Mouse (Mus musculus) kidney, embryonic 16.5 days (tissue): ENCODE measurements around the gene Jmjd8. TPM values are rescaled to one million over a fixed set of nuclear protein-coding genes. Genes with fewer than 3 reads are reported as not detected.
A peak's percentile ranks its signal among the peaks of the same experiment; 100 is the strongest.

ENCODE experiments used
- ATAC-seq: fragments of 200-750 bp; cut with Nextera tagmentation; 2 replicates; pipeline ENCODE4 v1.8.0; 2017; ENCODE audit warnings: moderate TSS enrichment; ENCODE audit not compliant: low FRiP score, low TSS enrichment
- H3K27ac ChIP-seq: fragments of 300-500 bp; sonication (generic); 2 replicates; pipeline ENCODE4 v1.5.1; 2014; ENCODE audit warnings: low read length
- H3K27me3 ChIP-seq: fragments of 300-500 bp; sonication (generic); 2 replicates; pipeline ENCODE4 v1.6.1; 2014; ENCODE audit warnings: low read length, control low read depth, mixed read lengths; ENCODE audit not compliant: insufficient read depth
- H3K36me3 ChIP-seq: fragments of 300-500 bp; sonication (generic); 2 replicates; pipeline ENCODE4 v1.6.1; 2014; ENCODE audit warnings: low read length, control low read depth, mixed read lengths; ENCODE audit not compliant: insufficient read depth
- H3K4me1 ChIP-seq: fragments of 300-500 bp; sonication (generic); 2 replicates; pipeline ENCODE4 v1.6.1; 2014; ENCODE audit warnings: low read length, control low read depth, mixed read lengths; ENCODE audit not compliant: insufficient read depth
- H3K4me2 ChIP-seq: fragments of 300-500 bp; sonication (generic); replicated peaks from 2 replicates; pipeline ENCODE4 v1.6.1; 2014; ENCODE audit warnings: low read depth, low read length
- H3K4me3 ChIP-seq: fragments of 300-500 bp; sonication (generic); 2 replicates; pipeline ENCODE4 v1.5.1; 2014; ENCODE audit warnings: mild to moderate bottlenecking, low read length
- H3K9ac ChIP-seq: fragments of 300-500 bp; sonication (generic); replicated peaks from 2 replicates; pipeline ENCODE4 v1.6.1; 2014; ENCODE audit warnings: low read length
- H3K9me3 ChIP-seq: fragments of 300-500 bp; sonication (generic); 2 replicates; pipeline ENCODE4 v1.6.1; 2016; ENCODE audit warnings: low read length, control low read depth
- WGBS: fragments of 180-500 bp; shearing (Covaris S2); extraction: QIAGEN DNeasy Blood & Tissue Kit; methylation state at CpG from one replicate; pipeline ENCODE4 v1.1.7; 2014; 5-methylcytosine and 5-hydroxymethylcytosine counted together
- polyA plus RNA-seq: library from polyadenylated mRNA; unstranded; fragments of >200 nt; fragmentation: Nextera tagmentation; extraction: Ambion mirVana; gene quantifications from 2 replicates; pipeline ENCODE4 v1.2.1, GENCODE M21; 2015

The Jmjd8 gene
- polyA plus RNA-seq, 1 experiment from 2014 or later: 72.3 TPM

- Histone ChIP-seq H3K4me2 (peak overlapping the region; percentile 79), H3K9ac (peak overlapping the region; percentile 71), H3K36me3 (peaks cover 37% of the 10 kb centered on the region), H3K4me3 (peak overlapping the region; percentile 42), H3K9me3 (no peaks in the 10 kb centered on the region), H3K4me1 (peaks cover 46% of the 10 kb centered on the region), H3K27ac (peak overlapping the region; percentile 81), H3K27me3 (no peaks in the 10 kb centered on the region)
- 13% methylated on average over 23 of the region's 23 CpGs for WGBS
- ATAC-seq: no peak
Observed at GRCm38 (mm10) chr17:25836397-25837075, 7.9 kb downstream of the Jmjd8 start.

GRCm38 (mm10) chr17:25837076-25837410, 8.4 kb downstream of the Jmjd8 start, which contains the start of gene Rhbdl1:
Gene Rhbdl1, minus strand, starts transcription at chr17:25837295.
- peak within 1 kb of the TSS; percentile 42 for H3K4me3 ChIP-seq
- peak within 1 kb of the TSS; percentile 79 for H3K4me2 ChIP-seq
- WGBS: 2% methylated on average over 29 of the region's 29 CpGs
- peaks cover 41% of the 10 kb centered on the region for H3K36me3 ChIP-seq
- no peaks in the 10 kb centered on the region for H3K27me3 ChIP-seq
- H3K9me3 ChIP-seq: no peaks in the 10 kb centered on the region
- H3K4me1 ChIP-seq: peaks cover 41% of the 10 kb centered on the region
- ATAC-seq: peak; percentile 18
- H3K27ac ChIP-seq: peak within 1 kb of the TSS; percentile 81
- H3K9ac ChIP-seq: peak within 1 kb of the TSS; percentile 71

DNA sequence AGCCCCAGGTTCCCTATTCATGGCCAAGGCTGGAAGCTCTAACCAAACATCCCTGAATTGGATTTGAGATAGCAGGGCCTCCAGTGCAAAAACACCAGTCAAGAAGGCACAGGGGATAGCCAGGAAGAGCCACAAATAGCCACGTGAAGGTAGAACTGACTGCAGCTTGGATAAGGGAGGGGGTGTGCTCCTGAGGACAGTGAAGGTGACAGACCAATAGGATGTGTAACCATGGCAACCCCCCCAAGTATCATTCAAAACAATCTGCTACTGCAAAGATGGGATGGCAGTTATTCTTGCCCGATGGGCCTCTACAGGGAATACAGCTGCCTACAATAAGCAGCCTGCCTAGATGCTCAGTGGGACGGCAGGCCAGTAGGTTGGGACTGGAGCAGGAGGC, 8.9 kb downstream of the Jmjd8 start:
- Histone ChIP-seq H3K4me1 (peaks cover 40% of the 10 kb centered on the region), H3K27ac (peak overlapping the region; percentile 81), H3K27me3 (no peaks in the 10 kb centered on the region), H3K4me2 (peak overlapping the region; percentile 79), H3K4me3 (peak overlapping the region; percentile 42), H3K9ac (peak overlapping the region; percentile 71; the same call in 1 of the 2 replicates), H3K36me3 (peaks cover 46% of the 10 kb centered on the region), H3K9me3 (no peaks in the 10 kb centered on the region)
- ATAC-seq: no peak
- 62% methylated on average over 3 of the region's 3 CpGs for WGBS

- Histone ChIP-seq H3K9me3 (no peaks in the 10 kb centered on the region), H3K4me1 (peaks cover 48% of the 10 kb centered on the region), H3K9ac (no peak overlapping the region), H3K4me2 (no peak overlapping the region), H3K27me3 (no peaks in the 10 kb centered on the region), H3K4me3 (no peak overlapping the region), H3K27ac (no peak overlapping the region), H3K36me3 (peaks cover 48% of the 10 kb centered on the region)
- ATAC-seq: no peak
- 89% methylated on average over 4 of the region's 4 CpGs for WGBS
Observed at GRCm38 (mm10) chr17:25838904-25839303, 10.2 kb downstream of the Jmjd8 start.

GRCm38 (mm10) chr17:25839455-25840235, 11.0 kb downstream of the Jmjd8 start:
- Histone ChIP-seq H3K36me3 (peaks cover 48% of the 10 kb centered on the region), H3K27ac (no peak overlapping the region; the same call in 1 of the 2 replicates)

DNA sequence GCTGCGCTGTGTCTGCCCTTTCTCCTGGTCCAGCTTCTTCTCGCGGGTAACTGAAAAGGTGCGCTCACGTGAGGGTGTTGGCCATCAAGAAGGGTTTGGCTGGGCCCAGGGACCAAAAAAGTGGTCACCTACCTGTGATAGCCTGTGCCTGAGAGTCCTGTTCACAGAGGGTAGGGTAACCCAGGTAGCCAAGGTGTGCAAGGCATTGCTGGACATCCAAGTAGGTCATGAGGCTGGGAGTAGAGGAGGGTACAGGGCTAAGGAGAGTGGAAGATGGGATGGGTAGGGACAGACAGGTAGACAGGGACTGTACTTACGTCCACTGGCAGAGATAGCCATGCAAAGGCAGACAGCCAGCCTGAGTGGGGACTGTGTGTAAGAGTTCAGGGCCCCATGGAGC, 11.9 kb downstream of the Jmjd8 start:
- Histone ChIP-seq H3K36me3 (peaks cover 48% of the 10 kb centered on the region), H3K27me3 (no peaks in the 10 kb centered on the region), H3K4me1 (peaks cover 40% of the 10 kb centered on the region), H3K4me2 (no peak overlapping the region), H3K9me3 (no peaks in the 10 kb centered on the region), H3K9ac (no peak overlapping the region), H3K27ac (no peak overlapping the region), H3K4me3 (no peak overlapping the region)
- no peak for ATAC-seq
- 96% methylated on average over 6 of the region's 6 CpGs for WGBS

More at GRCm38 (mm10) chr17:25839455-25840235, 11.0 kb downstream of the Jmjd8 start:
- no peak overlapping the region for H3K9ac ChIP-seq
- no peak for ATAC-seq
- WGBS: 80% methylated on average over 14 of the region's 14 CpGs
- no peak overlapping the region for H3K4me3 ChIP-seq
- no peak overlapping the region for H3K4me2 ChIP-seq
- no peaks in the 10 kb centered on the region for H3K27me3 ChIP-seq
- peaks cover 42% of the 10 kb centered on the region for H3K4me1 ChIP-seq
- no peaks in the 10 kb centered on the region for H3K9me3 ChIP-seq

DNA sequence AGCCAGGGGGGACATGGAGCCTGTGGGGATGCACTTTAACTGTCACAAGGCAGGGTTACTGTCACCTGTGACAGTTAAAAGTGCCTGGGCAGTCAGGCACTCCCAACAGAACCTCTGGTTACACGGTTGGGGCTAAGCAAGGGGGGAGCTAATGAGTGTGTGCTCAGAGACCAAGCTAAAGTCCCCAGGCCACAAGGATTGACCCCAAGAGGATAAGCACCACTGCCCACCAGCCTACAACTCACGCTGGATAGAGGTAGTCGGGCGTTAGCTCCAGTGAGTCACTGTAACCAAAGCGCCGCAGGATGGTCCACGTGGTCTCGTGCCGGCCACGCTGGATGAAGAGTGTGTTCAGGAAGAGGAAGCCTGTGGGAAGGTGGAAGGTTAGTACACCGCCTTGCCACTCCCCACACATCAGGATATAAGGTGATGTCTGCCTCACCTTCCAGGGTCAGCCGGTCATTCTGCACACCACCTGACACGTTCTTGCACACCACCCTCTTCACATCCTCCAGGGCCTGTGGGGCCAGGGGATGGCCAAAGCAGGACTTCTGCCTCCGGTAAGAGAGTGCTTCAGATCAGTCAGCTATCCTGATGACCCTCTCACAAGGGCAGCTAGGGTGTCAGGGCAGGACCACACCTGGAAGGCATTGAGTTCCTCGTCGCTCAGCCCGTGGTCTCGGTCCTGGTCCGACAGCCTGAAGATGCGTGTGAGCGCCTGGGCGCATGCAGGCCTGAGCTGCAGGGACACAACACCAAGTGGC, 12.6 kb downstream of the Jmjd8 start, which contains the start of gene Gm20683:
Gene Gm20683, minus strand, starts transcription at position 647 of the 764 bp plus-strand sequence.
- no peak within 1 kb of the TSS for H3K27ac ChIP-seq
- H3K9ac ChIP-seq: no peak within 1 kb of the TSS
- peaks cover 50% of the 10 kb centered on the region for H3K36me3 ChIP-seq
- ATAC-seq: no peak
- no peaks in the 10 kb centered on the region for H3K27me3 ChIP-seq
- WGBS: 92% methylated on average over 22 of the region's 22 CpGs
- H3K4me3 ChIP-seq: no peak within 1 kb of the TSS
- H3K9me3 ChIP-seq: no peaks in the 10 kb centered on the region
- H3K4me2 ChIP-seq: no peak within 1 kb of the TSS
- H3K4me1 ChIP-seq: peaks cover 33% of the 10 kb centered on the region

- H3K36me3 ChIP-seq: peaks cover 49% of the 10 kb centered on the region
- no peak overlapping the region for H3K4me3 ChIP-seq
- WGBS: 72% methylated on average over 3 of the region's 3 CpGs
Observed at GRCm38 (mm10) chr17:25842509-25842908, 13.8 kb downstream of the Jmjd8 start.

GRCm38 (mm10) chr17:25843122-25843521, 14.5 kb downstream of the Jmjd8 start:
- peak overlapping the region; percentile 81 for H3K4me2 ChIP-seq
- H3K4me3 ChIP-seq: peak overlapping the region; percentile 75
- H3K9ac ChIP-seq: peak overlapping the region; percentile 77
- 92% methylated on average over 4 of the region's 4 CpGs for WGBS
- peaks cover 16% of the 10 kb centered on the region for H3K4me1 ChIP-seq
- no peaks in the 10 kb centered on the region for H3K9me3 ChIP-seq
- ATAC-seq: no peak
- no peaks in the 10 kb centered on the region for H3K27me3 ChIP-seq
- peaks cover 49% of the 10 kb centered on the region for H3K36me3 ChIP-seq
- no peak overlapping the region for H3K27ac ChIP-seq

More at GRCm38 (mm10) chr17:25842509-25842908, 13.8 kb downstream of the Jmjd8 start:
- ATAC-seq: no peak
- no peaks in the 10 kb centered on the region for H3K27me3 ChIP-seq
- H3K9me3 ChIP-seq: no peaks in the 10 kb centered on the region
- no peak overlapping the region for H3K9ac ChIP-seq
- peaks cover 21% of the 10 kb centered on the region for H3K4me1 ChIP-seq
- H3K27ac ChIP-seq: no peak overlapping the region
- no peak overlapping the region for H3K4me2 ChIP-seq
